Mouse (Mus musculus) ovary, adult 10 weeks (tissue): Measurements from ENCODE around the gene Spred3. TPM values are rescaled to one million over a fixed set of nuclear protein-coding genes. Genes with fewer than 3 reads are reported as not detected.

ENCODE experiments used
- polyA plus RNA-seq: library from polyadenylated mRNA; stranded (reverse); fragments of 350-450 nt; fragmentation: Illumina TruSeq; extraction: RNeasy Lipid Tissue Mini Kit (QIAGEN cat#74804); gene quantifications from one replicate; pipeline ENCODE4 v1.2.3, GENCODE M21; 2014

The Spred3 gene
- 2.3 TPM for polyA plus RNA-seq

DNA sequence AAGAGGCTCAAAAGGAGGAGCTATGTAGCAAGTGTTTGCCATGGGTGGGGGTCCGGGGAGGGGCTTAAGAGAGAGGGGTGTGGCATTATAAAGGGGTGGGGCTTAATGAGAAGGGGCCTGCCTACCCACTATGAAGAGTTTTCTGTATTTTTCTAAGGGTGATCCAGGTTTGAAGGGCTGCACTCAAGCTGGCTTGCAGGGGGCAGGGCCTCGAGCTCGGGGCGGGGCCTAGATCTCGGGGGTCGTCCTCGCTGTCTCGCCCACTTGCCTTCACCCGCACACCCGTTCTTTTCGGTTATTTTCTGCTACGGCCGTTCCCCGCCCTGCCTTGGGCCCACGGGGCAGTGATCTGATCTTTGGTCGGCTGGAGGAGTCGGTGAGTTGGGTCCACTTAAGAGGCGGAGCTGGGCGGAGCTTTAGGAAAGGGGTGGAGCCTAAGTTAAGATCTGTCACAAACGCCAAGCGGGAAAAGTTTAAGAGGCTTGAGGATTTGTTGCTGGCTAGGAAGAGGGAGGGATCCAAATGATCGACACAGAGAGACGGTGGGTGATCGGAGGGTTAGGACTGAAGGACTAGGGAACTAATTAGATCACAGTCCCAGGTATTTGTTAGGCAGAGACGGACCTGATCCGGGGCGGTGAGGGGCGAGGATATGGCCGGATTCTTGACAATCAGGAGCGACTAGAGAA, at the start of gene Spred3, which contains the start of gene Ggn:
Gene Spred3 (minus strand): TSS at position 346 of the 689 bp plus-strand sequence.
Gene Ggn (plus strand): TSS at position 145 of the 689 bp plus-strand sequence.

GRCm38 (mm10) chr7:29213675-29214082, 43.5 kb upstream of the Spred3 start, which contains the start of gene Catsperg1:
Gene Catsperg1, minus strand, starts transcription at chr7:29214035.

GRCm38 (mm10) chr7:29180077-29180853, 10.1 kb upstream of the Spred3 start, which contains the start of gene Psmd8:
Gene Psmd8, minus strand, starts transcription at chr7:29180701.

DNA sequence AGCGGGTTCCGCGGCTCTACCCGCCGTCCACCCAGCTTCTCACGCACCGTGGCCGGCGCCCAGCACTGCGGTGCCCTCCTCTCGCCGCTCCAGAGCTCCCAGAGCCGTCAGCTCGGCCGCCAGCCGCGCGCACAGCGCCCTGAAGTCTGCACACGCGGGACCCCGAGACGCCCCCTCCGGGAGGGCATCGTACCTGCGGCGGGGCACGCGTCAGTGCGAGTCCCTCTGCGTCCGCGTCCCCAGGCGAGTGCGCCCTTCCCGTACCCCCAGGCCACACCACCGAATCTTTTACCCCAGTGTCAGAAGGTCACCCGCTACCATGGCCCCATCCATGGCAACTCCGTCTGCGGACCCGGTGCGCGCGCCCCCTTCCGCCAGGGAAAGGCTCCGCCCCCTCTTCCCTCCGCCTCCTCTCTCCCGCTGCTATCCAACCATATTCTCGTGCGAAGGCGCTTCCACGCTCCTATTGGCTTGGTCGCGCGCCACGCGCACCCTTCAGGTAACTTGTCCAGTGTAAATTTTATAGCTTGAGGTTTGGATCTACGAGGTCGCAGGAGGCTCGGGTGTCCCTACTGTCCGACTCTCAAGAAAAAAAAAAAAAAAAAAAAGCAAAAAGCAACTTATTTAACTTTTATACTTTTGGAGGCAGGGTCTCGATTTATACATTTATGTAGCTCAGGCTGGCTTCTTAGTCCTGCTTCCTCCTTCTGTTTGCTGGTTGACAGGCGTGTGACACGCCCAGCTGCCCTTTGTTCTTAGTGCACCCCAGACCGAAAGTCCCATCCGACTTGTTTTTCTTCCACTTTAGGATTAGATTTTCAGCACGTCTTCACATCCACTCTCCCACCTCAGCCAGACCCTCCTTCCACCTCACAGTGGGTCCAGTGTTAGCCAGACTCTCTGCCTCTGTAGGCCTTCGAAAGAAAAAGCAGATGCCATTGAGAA, 14.1 kb downstream of the Spred3 start, which contains the start of gene Fam98c:
Gene Fam98c (minus strand): TSS at position 397 of the 945 bp plus-strand sequence.

DNA sequence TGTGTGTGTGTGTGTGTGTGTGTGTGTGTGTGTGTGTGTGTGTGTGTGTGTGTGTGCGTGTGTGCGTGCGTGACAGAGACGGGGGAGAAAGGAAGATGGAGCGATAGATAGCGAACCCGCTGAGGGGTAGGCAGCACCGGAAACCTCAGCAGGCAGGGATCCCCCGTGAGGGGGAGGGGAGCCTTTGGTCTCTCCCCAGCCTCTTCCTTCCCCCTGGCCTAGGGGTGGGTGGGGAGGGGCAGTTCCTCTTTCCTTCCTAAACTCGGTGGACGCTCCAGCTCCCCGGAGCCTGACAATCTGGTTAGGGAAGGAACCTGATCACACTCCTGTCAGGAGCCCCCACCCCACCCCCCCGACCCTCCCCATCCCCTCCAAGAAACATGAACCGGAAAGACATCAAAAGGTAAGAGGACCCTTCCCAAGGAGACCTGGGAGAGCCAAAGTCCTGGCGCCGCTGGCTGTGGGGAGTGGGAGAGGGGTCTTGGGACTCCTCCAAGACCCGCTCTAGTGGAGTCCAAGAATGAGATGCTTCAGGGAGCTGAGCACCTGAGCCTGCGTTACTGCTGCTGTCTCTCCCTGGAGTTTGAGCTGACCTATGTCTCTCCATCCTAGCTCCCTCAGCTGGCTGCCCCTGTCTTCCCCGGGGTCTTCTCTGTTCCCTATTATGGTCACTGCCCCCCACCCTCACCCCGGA, 35.4 kb downstream of the Spred3 start, which contains the start of gene Rasgrp4:
Gene Rasgrp4 (plus strand): TSS at position 159 of the 694 bp plus-strand sequence.

GRCm38 (mm10) chr7:29124970-29125369, 45.2 kb downstream of the Spred3 start, which contains the start of gene Ryr1:
Gene Ryr1, minus strand, starts transcription at chr7:29125179.

Other genes starting within 250 kb of the Spred3 start
- 33.7 TPM for gene Actn4, start 208.1 kb downstream of the Spred3 start, polyA plus RNA-seq
- 2.1 TPM for gene Eif3k, start 188.5 kb downstream of the Spred3 start, polyA plus RNA-seq
- not detected for gene Map4k1, start 188.4 kb downstream of the Spred3 start, polyA plus RNA-seq
- gene Ryr1, start 45.2 kb downstream of the Spred3 start, polyA plus RNA-seq = not detected
- 0.74 TPM for gene Rasgrp4, start 35.6 kb downstream of the Spred3 start, polyA plus RNA-seq
- 0.71 TPM for gene Fam98c, start 14.2 kb downstream of the Spred3 start, polyA plus RNA-seq
- gene Ggn, start 201 bp downstream of the Spred3 start, polyA plus RNA-seq = not detected
- 58.9 TPM for gene Psmd8, start 10.3 kb upstream of the Spred3 start, polyA plus RNA-seq
- 0.40 TPM for gene Catsperg1, start 43.6 kb upstream of the Spred3 start, polyA plus RNA-seq
- gene Kcnk6, start 62.1 kb upstream of the Spred3 start, polyA plus RNA-seq = 2.7 TPM
- not detected for gene Yif1b, start 67.9 kb upstream of the Spred3 start, polyA plus RNA-seq
- gene 2200002D01Rik, start 78.1 kb upstream of the Spred3 start, polyA plus RNA-seq = not detected
- gene Spint2, start 111.5 kb upstream of the Spred3 start, polyA plus RNA-seq = 10.6 TPM
- not detected for gene Ppp1r14a, start 118.9 kb upstream of the Spred3 start, polyA plus RNA-seq
- 0.29 TPM for gene Dpf1, start 133.5 kb upstream of the Spred3 start, polyA plus RNA-seq